Mouse (Mus musculus) erythroblast, embryonic 14.5 days (primary cell): ENCODE results near the gene Thbd.

Experiments used
- GATA1 ChIP-seq: IDR thresholded peaks from 2 replicates; pipeline ENCODE4 v1.6.1; 2012; ENCODE audit warnings: low read length, inconsistent platforms, mixed read lengths
- TAL1 ChIP-seq: IDR thresholded peaks from 3 replicates; pipeline ENCODE4 v1.6.1; 2012; ENCODE audit warnings: low read length, inconsistent platforms, mixed read lengths

- TF ChIP-seq TAL1 (no peak), GATA1 (no peak)
Measured at GRCm38 (mm10) chr2:148386476-148386875, 21.5 kb downstream of the Thbd start.
